Mouse (Mus musculus) right cerebral cortex, postnatal 25 days (tissue): ENCODE data around the gene Secisbp2l.

Source experiments
- DNase-seq: peaks from one replicate; pipeline ENCODE4 v3.0.0; 2022

The Secisbp2l gene

GRCm38 (mm10) chr2:125702851-125703250 lies 79.8 kb downstream of the Secisbp2l start:
- no peak for DNase-seq

- DNase-seq, result no peak
Observed at GRCm38 (mm10) chr2:125701606-125702005, 81.1 kb downstream of the Secisbp2l start.

GRCm38 (mm10) chr2:125696219-125696618 lies 86.5 kb downstream of the Secisbp2l start:
- no peak for DNase-seq

- no peak for DNase-seq
Observed at GRCm38 (mm10) chr2:125694798-125695197, 87.9 kb downstream of the Secisbp2l start.

- DNase-seq, result peak; percentile 11
Observed at GRCm38 (mm10) chr2:125692010-125692409, 90.7 kb downstream of the Secisbp2l start.
